Mouse (Mus musculus) frontal cortex, postnatal 14 days (tissue): ENCODE results near the gene Dcaf8.

Experiments
- DNase-seq, 2 experiments: peaks; one replicate each; pipeline ENCODE4 v3.0.0; 2022; ENCODE audit warnings: low spot score in 2 of 2

Dcaf8 gene

GRCm38 (mm10) chr1:172148279-172148954, 533 bp downstream of the Dcaf8 start:
- no peak for DNase-seq

DNA sequence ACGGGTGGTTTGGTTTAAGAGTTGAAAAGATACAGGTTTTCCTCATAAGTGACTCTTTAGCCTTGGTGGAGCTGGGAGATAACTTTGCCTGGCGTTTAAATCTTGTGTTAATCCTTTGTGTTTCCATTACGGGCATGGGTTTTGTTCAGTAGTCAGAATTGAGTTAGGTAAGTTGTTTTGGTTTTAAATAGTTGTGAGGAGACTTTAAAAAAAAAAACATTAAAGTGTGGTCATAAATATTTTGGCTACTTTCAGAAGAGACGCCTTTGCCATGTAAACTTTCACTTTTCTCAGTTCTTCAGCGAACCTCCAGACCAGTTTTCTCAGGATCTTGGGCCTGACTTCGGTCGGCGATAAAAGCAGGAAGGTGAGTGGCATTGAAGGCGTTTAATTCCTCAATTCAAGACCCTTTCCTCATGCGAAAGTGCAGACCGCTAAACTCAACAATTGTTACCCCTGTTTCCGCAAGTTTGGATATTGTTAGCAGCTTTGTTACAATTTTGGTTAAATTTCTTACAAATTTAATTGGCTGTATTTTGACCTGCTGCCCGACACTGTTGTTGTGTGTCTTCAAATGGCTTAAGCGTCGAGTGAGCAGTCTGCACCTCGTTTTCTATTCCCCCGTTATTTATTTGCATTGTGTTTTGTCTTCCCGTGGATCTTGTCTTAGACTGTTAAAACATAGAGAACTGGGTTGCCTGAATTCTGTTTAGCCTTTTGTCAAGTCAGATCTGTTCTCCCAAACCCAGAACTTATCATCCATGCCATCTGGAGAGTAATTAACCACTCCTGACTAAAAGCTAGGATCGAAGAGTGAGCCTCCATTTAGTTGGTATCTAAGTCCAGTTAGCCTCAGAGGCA, 1.3 kb downstream of the Dcaf8 start:
- DNase-seq = no peak

GRCm38 (mm10) chr1:172154536-172154935, 6.7 kb downstream of the Dcaf8 start:
- DNase-seq = no peak

GRCm38 (mm10) chr1:172155518-172155917, 7.6 kb downstream of the Dcaf8 start:
- DNase-seq = no peak

- DNase-seq = no peak
These were observed 12.1 kb downstream of the Dcaf8 start for GRCm38 (mm10) chr1:172159970-172160369.

DNA sequence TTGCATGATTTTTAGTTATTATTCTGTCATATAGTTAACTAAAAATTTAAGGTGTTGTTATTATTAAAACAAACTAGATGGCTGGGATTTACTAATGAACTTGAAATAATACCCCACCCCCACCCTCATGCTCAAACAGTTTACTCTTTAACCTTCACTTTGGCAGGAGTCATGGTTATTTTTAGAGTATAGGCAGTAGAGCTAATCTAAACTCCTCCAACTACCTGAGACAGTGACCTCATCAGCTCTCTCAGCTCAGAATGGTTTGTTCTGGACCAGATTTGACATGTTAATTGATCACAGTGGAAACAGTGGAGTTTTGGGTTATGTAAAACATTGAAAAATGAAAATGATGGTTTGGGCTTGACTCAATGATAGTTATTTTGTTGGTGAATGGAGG, 12.6 kb downstream of the Dcaf8 start:
- no peak for DNase-seq

- DNase-seq = no peak
These were observed 14.1 kb downstream of the Dcaf8 start for GRCm38 (mm10) chr1:172162009-172162408.

DNA sequence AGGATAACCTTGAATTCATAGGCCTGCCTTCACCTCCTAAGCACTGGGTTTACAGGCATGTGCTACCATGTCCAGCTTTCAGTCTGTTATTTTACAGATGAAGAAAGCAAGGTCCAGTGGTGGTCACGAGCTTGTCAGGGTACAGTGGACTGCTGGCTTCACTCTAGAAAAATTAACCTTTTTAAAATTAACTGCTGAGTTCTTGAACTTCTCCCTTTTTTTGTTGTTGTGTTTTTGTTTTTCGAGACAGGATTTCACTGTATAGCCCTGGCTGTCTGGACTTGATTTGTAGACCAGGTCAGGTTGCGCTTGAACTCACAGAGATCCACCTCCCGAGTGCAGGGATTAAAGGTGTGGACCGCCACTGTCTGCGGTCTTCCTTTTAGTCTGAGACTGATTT, 15.1 kb downstream of the Dcaf8 start:
- DNase-seq = no peak

DNA sequence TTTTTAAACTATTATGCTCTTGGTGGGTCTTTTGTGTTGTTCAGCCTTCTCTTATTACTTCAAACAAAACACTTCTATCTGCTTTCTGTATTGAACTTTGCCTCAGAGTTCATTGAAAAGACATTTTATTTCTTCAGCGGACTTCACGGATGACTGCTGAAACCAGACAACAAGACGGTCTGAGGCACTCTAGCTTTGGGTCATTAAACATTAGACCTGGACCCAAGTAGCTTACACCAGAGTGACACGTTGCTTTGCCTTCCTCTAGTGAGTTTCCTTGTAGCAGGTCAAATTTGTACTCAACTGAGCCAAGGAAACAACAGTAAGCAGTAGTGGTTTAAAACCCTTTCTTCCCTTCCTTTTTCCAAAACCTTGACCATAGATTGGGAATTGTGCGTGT, 20.0 kb downstream of the Dcaf8 start:
- DNase-seq = no peak

GRCm38 (mm10) chr1:172169809-172170208, 21.9 kb downstream of the Dcaf8 start:
- no peak for DNase-seq

- no peak for DNase-seq
These were observed 24.5 kb downstream of the Dcaf8 start for GRCm38 (mm10) chr1:172172381-172172780.

- DNase-seq = no peak
These were observed 25.3 kb downstream of the Dcaf8 start for GRCm38 (mm10) chr1:172173181-172173580.

DNA sequence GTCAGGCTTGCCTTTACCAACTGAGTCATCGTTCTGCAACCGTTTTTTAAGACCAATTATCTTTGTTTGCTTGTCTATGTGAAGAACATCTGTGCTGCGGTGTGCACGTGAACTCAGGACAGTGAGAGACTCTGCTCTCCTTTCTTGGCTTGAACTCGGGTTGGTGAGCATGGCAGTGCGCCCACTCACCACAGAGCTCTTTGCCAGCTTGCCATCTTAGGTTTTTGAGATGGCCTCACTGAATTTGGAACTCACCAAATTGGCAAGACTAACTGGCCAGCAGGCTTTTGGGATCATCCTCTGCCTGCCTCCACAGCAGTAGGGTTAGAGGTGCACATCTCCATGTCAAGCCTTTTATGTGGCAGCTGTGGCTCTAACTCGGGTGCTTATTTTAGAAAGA, 29.9 kb downstream of the Dcaf8 start:
- no peak for DNase-seq

GRCm38 (mm10) chr1:172179102-172179501, 31.2 kb downstream of the Dcaf8 start:
- no peak for DNase-seq

- no peak for DNase-seq
These were observed 33.0 kb downstream of the Dcaf8 start for GRCm38 (mm10) chr1:172180881-172181280.

GRCm38 (mm10) chr1:172181777-172182176, 33.9 kb downstream of the Dcaf8 start:
- DNase-seq = no peak

DNA sequence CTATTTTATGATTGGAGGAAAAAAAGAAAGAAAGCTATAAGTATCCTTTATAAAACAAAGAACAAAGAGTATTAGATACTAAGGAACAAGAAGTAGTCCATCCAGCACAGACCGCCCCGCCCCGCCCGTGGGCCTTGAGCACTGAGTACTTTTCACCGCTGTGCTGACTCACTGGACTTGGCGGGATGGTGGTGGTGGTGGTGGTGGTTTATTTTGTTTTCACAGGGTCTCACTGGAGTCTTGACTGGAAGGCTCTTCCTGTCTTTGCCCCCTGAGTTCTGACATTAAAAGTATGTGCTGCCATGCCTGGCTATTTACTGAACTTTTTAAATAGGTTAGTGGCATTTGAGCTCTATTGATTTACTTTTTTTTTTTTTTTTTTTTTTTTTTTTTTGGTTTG, 35.2 kb downstream of the Dcaf8 start:
- DNase-seq = no peak

- DNase-seq = no peak
These were observed 36.0 kb downstream of the Dcaf8 start for GRCm38 (mm10) chr1:172183915-172184314.

- no peak for DNase-seq
These were observed 38.8 kb downstream of the Dcaf8 start for GRCm38 (mm10) chr1:172186401-172187289.

- DNase-seq = no peak
These were observed 41.0 kb downstream of the Dcaf8 start for GRCm38 (mm10) chr1:172188891-172189290.

DNA sequence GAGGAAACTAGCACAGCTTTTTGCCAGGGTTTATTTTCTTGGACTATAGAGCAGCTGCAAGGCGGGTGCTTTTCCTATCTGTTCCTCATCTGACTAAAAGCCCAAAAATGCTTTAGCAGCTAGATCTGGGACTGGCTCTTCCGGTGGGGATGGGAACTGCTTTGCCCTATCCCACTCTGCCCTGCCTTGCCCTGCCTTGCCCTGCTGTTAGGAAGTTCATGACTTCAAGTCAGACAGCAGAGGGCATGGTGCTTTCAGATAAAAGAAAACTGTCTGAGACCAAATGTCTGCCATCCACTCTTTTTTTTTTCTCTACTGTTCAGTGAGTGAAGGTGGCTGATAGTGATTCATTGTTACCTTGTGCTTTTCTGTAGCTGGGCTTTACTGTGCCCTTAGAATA, 43.7 kb downstream of the Dcaf8 start:
- no peak for DNase-seq

- no peak for DNase-seq
These were observed 44.3 kb downstream of the Dcaf8 start for GRCm38 (mm10) chr1:172192217-172192616.
